Mouse (Mus musculus): ENCODE measurements around the gene Itga1.

Gene Itga1

DNA sequence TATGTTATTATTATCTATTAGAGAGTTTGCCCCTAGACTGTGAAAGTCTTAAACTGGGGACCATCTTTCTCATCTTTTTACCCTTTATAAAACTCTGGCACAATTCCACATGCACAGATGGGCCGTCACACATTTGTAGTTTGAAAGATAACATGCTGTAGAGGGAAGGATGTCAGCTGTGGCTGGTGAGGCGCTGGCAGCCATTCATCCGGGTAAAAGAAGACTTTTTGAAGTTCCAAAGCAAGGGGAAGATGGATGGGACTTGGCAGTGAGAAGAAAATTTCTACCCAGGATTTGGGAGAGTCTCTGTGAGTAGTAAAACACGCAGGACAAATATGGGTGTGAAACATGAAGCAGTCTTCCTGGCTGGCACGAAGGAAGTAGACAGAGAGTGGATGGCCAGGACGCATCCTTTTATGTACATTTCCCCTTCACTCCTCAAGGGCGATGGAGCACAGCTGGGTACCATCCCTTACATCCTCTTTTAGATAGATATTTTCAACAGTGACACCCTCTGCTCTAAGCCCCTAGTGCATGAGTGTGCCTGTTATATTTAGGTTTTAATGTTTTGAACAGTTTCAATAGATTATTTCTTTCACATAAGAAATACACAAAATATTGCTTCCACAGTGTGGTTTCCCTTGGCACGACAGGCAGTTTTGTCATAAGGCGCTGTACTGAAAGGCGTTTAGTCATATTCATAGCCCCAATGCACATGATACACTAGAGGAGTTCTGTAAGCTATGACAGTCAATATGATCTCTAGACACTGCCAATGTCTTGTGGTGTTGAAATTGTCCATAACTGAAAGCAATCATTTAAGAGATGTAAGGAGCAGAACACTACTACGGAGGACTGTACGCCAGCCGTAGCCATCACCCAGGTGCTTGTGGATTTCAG is 50.9 kb downstream of the Itga1 start:
- no peak for DNase-seq (ENCODE audit: low spot score)

DNA sequence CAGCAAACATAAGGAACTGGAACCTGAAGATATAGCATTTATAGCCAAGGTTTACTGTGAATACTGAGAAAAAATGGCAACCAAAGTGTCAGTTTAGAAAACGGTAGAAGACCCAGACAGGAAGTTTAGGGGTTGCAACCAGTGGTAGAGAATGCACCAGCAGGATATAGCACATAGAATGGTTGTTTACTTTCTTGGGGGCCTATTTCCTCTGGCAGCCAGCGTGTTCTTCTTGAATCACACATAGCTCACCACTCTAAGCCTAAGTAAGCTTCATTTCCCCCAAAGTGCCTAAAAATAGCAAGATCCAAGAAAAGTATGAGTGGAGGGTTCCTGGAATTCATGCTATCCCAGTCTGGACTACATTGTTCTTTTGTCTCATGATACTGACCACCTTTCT is 59.1 kb downstream of the Itga1 start:
- DNase-seq (ENCODE audit: low spot score), result no peak

DNA sequence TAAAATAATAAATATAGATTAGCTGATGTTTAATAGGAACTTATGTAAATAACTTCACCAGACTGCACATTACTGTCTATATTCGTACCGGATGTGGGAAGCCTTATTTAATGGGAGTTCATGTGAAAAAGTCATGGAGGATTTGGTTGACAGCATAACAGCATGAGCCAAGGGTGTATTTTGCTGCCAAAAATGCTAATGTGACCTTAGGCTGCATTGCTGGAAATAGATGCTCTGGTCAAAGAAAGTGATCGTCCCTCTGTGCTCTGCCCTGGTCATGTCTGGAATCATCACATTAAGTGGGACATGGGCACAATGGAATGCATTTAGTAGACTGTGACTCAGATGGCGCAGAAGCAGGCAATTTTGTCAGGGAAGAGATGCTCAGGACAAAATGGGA is 64.5 kb downstream of the Itga1 start:
- DNase-seq (ENCODE audit: low spot score), result no peak

DNA sequence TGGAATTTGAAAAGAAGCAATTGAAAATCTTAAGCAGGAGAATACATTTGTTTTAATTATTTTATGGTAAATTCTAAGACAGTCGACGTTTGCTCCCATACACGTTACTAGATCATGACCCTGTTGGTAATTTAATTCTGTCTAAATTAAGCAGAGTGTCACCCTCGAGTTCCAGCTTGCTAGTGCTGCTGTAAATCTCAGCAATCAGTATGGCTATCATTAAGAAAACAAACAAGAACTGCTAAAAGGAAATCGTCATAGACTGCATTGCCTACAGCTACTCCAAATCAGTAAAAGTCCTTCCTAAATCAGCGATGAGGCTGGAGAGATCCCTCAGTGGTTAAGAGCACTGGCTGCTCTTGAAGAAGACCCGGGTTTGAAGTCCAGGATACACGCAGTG is 66.4 kb downstream of the Itga1 start:
- no peak for DNase-seq (ENCODE audit: low spot score)

DNA sequence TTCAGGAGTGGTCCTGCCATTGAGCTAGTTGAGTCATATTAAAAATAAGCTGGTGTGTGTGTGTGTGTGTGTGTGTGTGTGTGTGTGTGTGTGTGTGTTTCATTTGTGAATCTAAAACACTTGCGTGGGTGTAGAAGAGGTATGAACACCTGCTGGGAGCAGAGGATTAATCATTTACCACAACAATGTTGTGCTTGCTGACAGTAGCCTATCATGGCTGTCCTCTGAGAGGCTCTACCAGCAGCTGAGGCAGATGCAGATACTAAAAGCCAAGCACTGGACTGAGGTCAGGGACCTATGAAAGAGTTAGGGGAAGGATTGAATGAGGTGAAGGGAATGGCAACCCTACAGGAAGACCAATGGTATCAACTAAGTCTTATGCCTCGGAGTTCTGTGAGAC is 68.6 kb downstream of the Itga1 start:
- no peak for DNase-seq (ENCODE audit: low spot score)

DNA sequence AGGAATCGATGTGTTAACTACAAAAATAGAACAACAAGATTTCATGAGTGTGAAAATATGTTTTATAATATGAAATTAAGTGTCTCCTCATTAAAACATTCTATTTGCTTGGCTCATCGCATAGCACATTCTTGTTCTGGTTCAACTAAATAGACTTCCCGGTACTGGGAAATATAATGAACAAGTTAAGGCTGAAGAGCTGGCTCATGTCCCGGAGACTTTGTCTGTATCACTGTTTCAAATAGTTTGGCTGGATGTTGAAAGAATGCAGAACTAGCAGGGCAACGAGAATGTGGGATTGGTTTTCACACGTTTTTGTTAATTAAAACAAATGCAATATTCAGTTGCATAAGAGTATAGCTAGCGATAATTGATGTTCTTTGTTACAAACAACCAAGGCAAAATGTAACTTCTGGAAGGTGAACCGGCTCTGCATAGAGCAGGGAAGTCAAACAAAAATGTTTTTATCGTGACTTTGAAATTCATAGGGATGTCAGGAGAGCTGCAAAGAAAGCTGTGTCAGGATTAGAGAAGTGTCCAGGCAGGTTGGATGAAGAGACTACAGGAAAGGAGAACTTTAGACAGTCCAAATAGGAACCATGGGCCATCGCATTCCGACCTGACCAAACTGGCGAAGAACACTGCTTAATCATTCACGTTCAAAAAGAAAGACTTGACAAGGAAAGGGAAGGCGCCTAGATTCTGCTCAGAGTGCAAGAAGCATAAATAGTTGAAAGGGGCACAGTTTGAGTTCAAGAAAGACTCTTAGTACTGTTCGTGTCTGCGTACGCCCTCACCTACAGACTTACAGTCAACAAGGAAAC is 70.4 kb downstream of the Itga1 start:
- no peak for DNase-seq (ENCODE audit: low spot score)

DNA sequence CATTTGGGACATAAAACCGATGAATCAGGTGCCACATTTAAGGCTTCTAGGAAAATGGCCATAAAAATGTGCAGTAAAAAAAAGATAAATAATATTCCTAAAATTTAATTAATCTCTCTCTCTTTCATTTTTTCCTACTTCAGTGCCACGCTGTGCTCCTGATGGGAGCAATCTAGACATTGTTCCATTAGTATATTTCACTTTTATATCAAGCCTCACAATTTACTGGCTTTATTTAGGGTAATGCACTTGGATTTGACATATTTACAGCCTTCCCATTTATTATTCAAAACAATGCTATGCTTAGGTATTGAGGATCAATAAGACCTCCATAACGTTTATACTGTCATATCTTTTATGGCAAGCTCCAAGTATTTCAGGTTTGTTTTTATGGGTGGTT is 76.4 kb downstream of the Itga1 start:
- DNase-seq (ENCODE audit: low spot score), result no peak

DNA sequence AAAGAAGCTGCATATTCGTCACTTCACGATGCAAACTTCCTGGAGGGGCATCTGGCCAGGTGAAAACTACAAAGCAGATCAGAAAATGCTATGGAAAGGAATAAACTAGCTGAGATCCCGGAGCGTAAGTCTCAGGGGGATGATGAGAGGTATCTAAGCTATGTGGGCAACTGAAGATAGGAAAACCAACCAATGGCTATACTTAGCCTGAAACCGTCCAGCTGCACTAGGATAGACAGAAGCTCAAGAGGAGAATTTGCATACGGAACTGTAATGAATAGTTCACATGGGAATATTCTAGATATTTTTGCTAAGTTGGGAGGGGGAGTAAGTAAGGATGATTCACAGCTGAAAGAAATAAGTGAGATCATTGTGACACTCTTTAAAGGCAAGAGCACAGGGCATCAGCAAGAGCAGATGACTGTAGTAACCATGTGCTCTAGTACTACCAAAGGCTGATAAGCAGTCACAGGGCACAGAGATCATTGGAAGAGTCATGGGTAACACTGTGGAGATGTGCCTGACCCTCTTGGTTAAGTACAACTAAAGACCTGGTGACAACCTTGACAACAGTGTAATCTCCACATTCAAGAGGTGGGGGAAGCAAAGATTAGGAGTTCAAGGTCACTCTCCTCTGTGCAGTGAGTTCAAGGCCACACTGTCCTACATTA is 79.5 kb downstream of the Itga1 start:
- no peak for DNase-seq (ENCODE audit: low spot score)

DNA sequence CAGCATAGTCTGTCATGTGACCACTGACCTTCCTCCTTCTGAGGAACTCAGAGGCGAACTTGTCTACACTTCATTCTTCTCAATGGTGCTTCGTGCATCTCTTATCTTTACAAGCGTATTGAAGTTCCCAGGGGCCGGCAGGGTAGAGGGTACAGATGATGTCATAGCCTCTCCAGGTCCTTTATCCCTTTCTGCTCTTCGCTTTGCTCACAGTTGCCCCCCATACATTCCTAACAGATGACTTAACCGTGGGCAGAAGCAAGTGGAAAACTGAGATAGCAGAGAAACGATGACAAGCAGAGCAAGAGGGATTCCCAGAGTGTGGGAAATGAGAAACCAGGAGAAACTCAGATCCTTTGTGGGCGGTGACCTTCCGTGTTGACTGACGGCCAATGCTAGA is 80.4 kb downstream of the Itga1 start:
- DNase-seq (ENCODE audit: low spot score), result no peak

DNA sequence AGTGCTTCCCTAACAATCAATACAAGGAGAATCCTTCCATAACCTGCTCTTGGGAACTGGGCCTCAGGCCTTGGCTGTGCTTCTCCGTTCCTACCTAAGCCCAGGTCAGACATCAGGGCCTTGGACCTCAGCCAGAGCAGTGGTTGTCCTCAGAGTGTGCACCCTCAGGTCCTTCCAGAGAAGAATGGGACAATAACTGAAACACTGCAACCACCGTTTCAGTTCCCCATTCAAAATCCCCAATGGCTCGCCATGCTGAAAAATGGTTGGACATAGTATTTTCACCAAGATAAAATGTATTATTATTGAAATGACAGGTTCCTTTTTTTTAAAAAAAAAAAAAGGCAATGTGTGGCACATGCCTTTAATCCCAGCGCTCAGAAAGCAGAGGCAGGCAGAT is 81.0 kb downstream of the Itga1 start:
- DNase-seq (ENCODE audit: low spot score), result no peak

DNA sequence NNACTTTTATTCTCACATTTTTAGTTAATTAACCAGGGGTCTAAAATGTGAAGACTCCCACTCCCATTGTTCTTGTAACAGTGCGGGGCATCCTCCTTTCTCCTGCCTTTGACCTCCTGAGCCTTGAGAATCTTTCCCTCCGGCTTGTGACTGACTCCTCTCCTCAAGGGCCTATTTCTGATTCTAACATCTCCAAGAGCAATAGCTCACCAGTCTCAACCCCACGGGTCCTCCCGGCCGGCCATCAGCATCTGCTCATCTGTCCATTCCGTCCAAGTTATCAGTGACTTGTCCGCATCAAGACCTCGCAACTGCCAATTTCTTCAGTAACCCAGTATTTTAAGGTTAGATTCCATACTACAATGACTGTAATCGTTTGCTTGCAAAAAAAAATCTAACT is 84.2 kb downstream of the Itga1 start:
- no peak for DNase-seq (ENCODE audit: low spot score)

DNA sequence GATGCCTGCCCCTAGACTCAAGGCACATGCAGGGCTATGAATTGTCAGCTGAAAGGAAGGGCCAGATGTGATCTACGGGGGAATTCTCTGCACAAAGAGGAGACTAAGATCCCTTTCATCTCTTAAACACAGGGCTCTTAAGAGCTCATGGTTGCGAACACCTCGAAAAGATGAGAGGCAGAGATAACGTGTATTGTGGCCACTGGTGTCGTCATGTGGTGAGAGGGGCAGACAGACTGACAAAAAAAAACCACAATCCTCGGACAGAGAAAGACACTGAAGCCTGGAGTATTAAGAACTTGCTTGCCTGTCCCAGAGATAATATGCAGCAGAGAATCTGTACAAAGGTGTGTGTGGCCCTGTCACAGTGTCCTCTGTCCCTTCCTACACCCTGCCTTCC is 90.2 kb downstream of the Itga1 start:
- DNase-seq (ENCODE audit: low spot score), result no peak

DNA sequence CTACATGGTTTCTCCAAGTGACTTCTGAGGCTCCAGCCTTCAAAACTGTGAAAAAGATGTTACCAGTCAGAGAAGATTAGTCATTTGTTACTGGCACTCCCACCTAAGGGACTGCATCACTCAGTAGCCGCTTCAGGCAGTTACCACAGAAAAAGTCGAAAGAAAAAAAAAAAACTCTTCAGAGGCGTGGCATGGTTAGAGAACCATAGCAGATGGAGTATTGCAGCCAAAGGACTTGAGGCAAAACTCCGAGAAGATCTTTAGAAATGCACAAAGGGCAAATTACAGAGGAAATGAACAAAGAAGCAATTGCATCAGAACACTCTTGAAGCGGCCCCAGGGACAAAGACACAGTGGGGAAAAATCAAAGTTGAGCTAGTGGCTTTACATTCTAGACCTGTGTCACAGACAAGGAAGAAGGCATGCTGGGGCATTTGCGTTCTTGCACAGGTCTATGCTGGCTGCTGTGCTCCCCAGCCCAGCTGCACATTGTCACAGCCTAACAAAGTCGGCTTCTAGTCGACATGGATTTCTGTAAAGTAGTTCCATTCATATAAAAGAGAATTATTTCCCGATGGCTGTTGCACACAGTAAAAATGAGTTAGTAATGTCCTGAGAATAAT is 95.4 kb downstream of the Itga1 start:
- no peak for DNase-seq (ENCODE audit: low spot score)

DNA sequence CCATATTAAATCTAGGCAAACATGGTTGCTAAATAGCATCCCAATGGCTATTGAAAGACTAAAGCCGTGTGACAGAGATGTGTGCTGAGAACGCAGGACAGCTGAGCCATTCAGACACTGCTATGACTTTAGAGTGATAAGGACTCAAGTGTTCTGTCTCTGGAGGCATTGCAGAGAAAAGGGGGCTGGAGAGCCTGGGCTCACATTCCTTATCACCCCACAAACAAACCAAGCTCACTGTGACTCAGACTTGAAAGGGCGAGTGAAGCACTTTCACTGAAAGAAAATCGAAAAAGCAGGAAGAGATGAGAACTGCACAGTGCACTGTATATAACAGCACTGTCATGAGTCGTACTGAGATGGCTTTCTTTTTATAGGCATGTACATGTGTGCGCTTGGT is 96.4 kb downstream of the Itga1 start:
- no peak for DNase-seq (ENCODE audit: low spot score)

DNA sequence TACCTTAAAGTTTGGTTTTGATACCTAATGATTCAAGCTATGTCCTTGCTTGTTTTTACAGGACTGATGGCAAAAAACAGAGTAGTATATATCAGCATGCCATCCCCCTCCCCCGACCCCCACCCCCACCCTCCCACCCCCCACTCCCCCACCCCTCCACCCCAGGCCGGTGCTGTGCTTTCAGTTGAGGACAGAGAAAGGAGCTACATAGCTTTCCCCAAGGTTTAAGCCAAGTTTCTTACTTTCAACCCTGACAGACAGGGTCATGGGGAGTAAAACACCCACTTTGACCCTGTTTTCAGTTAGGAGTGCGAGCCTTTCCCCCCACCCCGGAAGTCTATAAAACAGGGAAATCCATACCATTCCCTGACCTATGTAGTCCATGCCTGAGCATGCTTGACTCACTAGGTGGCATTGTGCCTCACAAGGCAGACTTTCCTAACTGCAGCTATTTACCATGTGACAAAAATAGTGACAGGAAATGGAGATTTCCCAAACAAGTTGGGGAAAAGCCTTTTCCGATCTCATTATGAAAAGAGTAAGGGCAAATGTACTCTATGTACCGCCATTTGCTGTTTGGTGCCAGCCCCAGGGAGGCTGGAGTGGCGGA is 98.2 kb downstream of the Itga1 start:
- DNase-seq (ENCODE audit: low spot score), result peak; percentile 25

DNA sequence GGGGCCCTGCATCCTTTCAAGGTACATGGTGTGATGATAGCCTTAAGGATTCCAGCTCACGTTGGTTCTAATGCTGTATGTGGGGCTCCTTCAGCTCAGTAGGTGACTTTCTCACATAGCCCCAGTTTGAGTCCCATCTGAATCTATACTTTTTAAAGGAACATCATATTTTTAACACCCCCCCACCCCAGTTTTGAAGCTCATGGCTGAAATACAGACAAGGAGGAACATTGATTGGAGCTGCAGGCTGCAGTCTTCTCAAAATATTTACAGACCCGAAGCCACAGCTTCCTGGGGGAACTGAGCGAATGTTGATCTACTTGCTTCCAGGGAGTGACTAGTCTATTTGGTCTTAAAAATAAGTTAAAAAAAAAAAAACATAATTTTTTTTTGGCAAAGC is 98.9 kb downstream of the Itga1 start:
- no peak for DNase-seq (ENCODE audit: low spot score)

DNA sequence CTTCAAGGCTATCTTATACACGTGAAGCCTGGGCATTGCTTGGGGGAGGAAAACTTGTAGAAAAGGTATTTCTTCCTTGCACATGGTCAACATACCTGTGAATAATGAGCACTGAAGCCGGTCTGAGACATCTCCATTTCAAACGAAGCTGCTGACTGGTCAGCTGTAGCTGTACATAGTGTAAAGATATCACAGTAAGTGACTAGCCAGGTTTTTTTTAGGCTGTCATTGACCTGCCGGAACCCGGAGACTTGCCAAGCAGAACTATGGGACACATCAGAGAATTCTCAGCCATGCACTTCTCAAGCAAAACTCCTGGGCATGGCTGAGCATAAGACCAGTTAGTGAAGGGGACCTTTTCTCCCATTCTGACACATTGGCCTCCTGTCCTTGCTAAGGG is 99.6 kb downstream of the Itga1 start:
- DNase-seq (ENCODE audit: low spot score), result no peak

DNA sequence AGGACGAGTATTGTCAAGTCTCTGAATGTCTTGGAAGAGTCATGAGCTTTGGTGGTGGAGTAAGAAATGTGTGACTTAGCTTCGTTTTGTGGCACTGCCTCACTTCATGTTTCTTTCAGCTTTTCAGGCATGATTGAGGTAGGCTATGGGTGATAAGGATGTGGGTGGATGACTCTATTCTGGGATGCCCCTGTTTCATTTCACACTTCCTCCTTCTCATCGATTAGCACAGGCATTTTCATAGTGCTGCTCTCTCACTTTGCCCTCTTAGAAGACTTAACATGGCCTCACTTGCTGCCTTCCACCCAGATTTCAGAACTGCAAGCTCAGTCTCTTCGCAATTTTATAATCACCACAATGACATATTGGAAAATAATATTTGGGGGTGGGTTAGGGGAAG is 102.2 kb downstream of the Itga1 start:
- DNase-seq (ENCODE audit: low spot score), result no peak

DNA sequence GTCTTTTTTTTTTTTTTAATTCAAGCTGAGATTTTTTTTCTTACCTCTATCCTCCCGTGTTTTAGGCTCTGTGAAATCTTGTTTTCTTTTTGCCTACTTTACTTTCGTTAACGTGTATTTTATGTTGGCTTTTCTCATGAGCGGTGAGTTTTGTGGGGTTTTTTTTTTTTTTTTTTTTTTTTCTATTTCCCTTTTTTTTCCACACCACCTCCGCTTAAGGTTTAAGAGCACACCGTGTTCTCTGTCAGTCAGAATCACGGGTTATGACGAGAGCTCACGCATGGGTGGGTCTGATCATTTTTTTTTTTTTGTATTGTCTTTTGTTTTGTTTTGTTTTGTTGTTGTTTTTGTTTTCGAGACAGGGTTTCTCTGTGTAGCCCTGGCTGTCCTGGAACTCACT is 103.7 kb downstream of the Itga1 start:
- no peak for DNase-seq (ENCODE audit: low spot score)

DNA sequence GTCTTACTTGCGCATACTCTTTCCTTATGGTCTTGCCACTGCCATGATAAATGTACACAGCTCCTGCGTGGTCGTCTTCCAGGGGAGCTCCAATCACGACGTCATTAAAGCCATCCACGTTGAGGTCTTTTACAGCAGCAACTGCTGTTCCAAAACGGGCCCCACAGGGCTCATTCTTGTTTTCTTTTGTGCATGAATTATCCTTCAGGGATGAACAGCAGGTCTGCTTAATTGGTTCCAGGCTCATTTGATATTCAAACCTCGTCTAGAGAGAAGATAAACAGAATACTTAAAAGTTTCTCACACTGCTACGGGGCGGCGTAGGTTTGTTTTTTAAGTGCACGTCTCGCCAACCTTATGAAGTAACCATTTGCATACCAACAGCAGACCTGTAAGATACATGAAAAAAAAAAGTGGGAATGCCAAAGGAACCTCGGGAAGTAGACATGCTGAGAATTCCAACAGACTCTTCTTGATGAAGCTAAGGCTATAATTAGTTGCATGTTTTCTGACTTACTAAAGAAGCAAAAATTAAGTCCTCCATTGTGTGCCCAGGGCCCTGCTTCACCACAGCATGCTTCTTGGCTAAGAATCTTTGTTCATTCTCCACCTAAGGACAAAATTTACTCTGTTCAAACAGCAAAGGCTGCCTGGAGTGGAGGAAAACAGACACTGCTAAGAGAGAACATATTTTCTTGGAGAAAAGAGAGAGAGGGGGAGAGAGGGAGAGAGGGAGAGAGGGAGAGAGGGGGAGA is 109.3 kb downstream of the Itga1 start:
- DNase-seq (ENCODE audit: low spot score), result no peak

DNA sequence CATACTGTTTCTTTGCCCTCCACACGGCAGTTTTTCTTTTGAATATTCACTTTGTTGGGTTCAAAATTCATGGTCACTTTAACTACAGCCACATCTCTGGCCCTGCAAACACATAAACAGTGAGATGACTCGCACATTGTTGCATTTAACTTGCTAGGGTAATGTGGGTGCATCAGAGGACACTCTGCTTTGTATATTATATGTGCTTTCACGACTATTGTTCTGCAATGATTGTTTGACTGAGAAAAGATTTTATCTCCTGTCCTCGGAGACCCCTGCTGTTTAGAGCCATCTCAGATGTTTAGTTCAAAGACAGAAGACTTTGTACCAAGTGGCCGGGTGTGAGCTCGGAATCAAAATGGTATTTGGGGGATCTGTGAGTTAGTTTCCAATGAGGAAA is 114.1 kb downstream of the Itga1 start:
- DNase-seq (ENCODE audit: low spot score), result no peak
